9 mouse cellular contexts compared by ENCODE assay signal in genomic region chr6:134207391-134208179, GRCm38 (mm10).
A peak's percentile ranks its signal among the peaks of the same experiment; 100 is the strongest.
DNase-seq lines count a peak whose midpoint lies in the region; ATAC-seq and TF ChIP-seq lines count a peak whose summit lies in the region.
"Had no signal": no experiment of that assay in that cellular context is flagged by ENCODE, and none has a peak within 500 bp of the region (broad histone marks: within the 10 kb centered on the region; RNA-seq: fewer than 3 reads in every experiment).

No protein-coding gene starts in this region.

- peaks cover 18% of the 10 kb centered on the region for H3K4me1 ChIP-seq in kidney, embryonic 15.5 days
- peaks cover 24% of the 10 kb centered on the region for H3K4me1 ChIP-seq in embryonic fibroblast, embryonic 13.5 days (ENCODE audit: control insufficient read depth, insufficient read depth, low read length)
- H3K4me1 ChIP-seq in hindbrain, embryonic 11.5 days (replicated peaks; ENCODE audit: control insufficient read depth, insufficient read depth, low read length) = no peaks in the 10 kb centered on the region
- H3K4me1 ChIP-seq in liver, adult 2 months (ENCODE audit: control insufficient read depth, insufficient read depth, low read length) = peaks cover 25% of the 10 kb centered on the region

- H3K9ac ChIP-seq in kidney, embryonic 15.5 days = no peak overlapping the region
- H3K9ac ChIP-seq in hindbrain, embryonic 11.5 days (ENCODE audit: low read depth, low read length) = no peak overlapping the region
- no peak overlapping the region for H3K9ac ChIP-seq in liver, adult 2 months (ENCODE audit: low read depth, low read length)
- H3K9ac ChIP-seq: liver, embryonic 15.5 days had no signal

- WGBS in kidney, embryonic 15.5 days = 70% methylated on average over 19 of the region's 19 CpGs
- WGBS in hindbrain, embryonic 11.5 days = 80% methylated on average over 19 of the region's 19 CpGs
- WGBS in liver, adult 2 months = 67% methylated on average over 19 of the region's 19 CpGs

- no peaks in the 10 kb centered on the region; the same call in none of the 2 replicates for H3K79me2 ChIP-seq in liver, adult 2 months (ENCODE audit: control insufficient read depth, insufficient read depth, low read length)

- ATAC-seq in kidney, embryonic 15.5 days (replicated peaks; ENCODE audit: low FRiP score) = peak; percentile 52
- ATAC-seq in hindbrain, embryonic 11.5 days (ENCODE audit: low FRiP score) = peak; percentile 82

- no peak for DNase-seq in kidney, adult 8-10 months
- DNase-seq in Muller cell, postnatal 12 days (ENCODE audit: inconsistent ontology term) = peak; percentile 99
- DNase-seq in hindbrain, embryonic 11.5 days (ENCODE audit: low spot score) = peak; percentile 18
- peak; percentile 62 for DNase-seq in liver, adult 2 months (ENCODE audit: extremely low read depth, low read depth, low spot score)
- peak; percentile 97 for DNase-seq in retina, postnatal 1 day
- no peak for DNase-seq in left cerebral cortex, adult 8-10 months (ENCODE audit: low spot score in 2 of 2)

- H3K36me3 ChIP-seq in kidney, embryonic 15.5 days = no peaks in the 10 kb centered on the region
- H3K36me3 ChIP-seq in hindbrain, embryonic 11.5 days (ENCODE audit: control insufficient read depth, insufficient read depth, low read length) = no peaks in the 10 kb centered on the region
- H3K36me3 ChIP-seq in liver, adult 2 months (ENCODE audit: control insufficient read depth, insufficient read depth, low read length) = no peaks in the 10 kb centered on the region
- H3K36me3 ChIP-seq: liver, embryonic 15.5 days had no signal

- H3K27ac ChIP-seq in kidney, embryonic 15.5 days = no peak overlapping the region
- peak overlapping the region; percentile 21 for H3K27ac ChIP-seq in embryonic fibroblast, embryonic 13.5 days (ENCODE audit: insufficient read depth, low read length)
- H3K27ac ChIP-seq in hindbrain, embryonic 11.5 days (ENCODE audit: low read depth, low read length) = no peak overlapping the region
- peak overlapping the region; percentile 38 for H3K27ac ChIP-seq in liver, adult 2 months (replicated peaks; ENCODE audit: insufficient read depth, low read depth, low read length)
- H3K27ac ChIP-seq: liver, embryonic 15.5 days had no signal

- H3K9me3 ChIP-seq in kidney, embryonic 15.5 days (replicated peaks) = no peaks in the 10 kb centered on the region
- no peaks in the 10 kb centered on the region for H3K9me3 ChIP-seq in hindbrain, embryonic 11.5 days (ENCODE audit: control insufficient read depth, low read length)
- H3K9me3 ChIP-seq: liver, embryonic 15.5 days had no signal

- no peak for TF ChIP-seq POLR2A in embryonic fibroblast, embryonic 13.5 days (IDR thresholded peaks at IDR 0.05; ENCODE audit: low read depth, low read length)
- no peak for TF ChIP-seq POLR2A in liver, adult 2 months (IDR thresholded peaks at IDR 0.05; ENCODE audit: extremely low read depth, insufficient read depth, low read length)

- H3K4me3 ChIP-seq in kidney, embryonic 15.5 days (replicated peaks) = no peak overlapping the region
- no peak overlapping the region for H3K4me3 ChIP-seq in embryonic fibroblast, embryonic 13.5 days (ENCODE audit: insufficient read depth, low read length)
- H3K4me3 ChIP-seq in hindbrain, embryonic 11.5 days (ENCODE audit: low read depth, low read length) = no peak overlapping the region
- H3K4me3 ChIP-seq in liver, adult 2 months (ENCODE audit: insufficient read depth, low read depth, low read length) = no peak overlapping the region
- H3K4me3 ChIP-seq: liver, embryonic 15.5 days had no signal

- no peak for TF ChIP-seq CTCF in embryonic fibroblast, embryonic 13.5 days (IDR thresholded peaks at IDR 0.05; ENCODE audit: borderline replicate concordance, insufficient read depth, low read length)
- no peak for TF ChIP-seq CTCF in liver, adult 2 months (IDR thresholded peaks at IDR 0.05; ENCODE audit: low read depth, low read length)

- H3K4me2 ChIP-seq in kidney, embryonic 15.5 days = no peak overlapping the region
- H3K4me2 ChIP-seq in hindbrain, embryonic 11.5 days (replicated peaks; ENCODE audit: low read depth, low read length) = no peak overlapping the region
- H3K4me2 ChIP-seq: liver, embryonic 15.5 days had no signal

- H3K27me3 ChIP-seq in kidney, embryonic 15.5 days = no peaks in the 10 kb centered on the region
- H3K27me3 ChIP-seq in hindbrain, embryonic 11.5 days (ENCODE audit: control insufficient read depth, insufficient read depth, low read length) = no peaks in the 10 kb centered on the region
- no peaks in the 10 kb centered on the region for H3K27me3 ChIP-seq in liver, adult 2 months (ENCODE audit: control insufficient read depth, insufficient read depth, low read length)
- H3K27me3 ChIP-seq: liver, embryonic 15.5 days had no signal

Comparison
In these comparisons a context has a peak if more than half of its experiments do, and no peak if none do; other contexts are left out.
1. H3K27ac ChIP-seq: peak in embryonic fibroblast, embryonic 13.5 days (single experiment) and liver, adult 2 months (single experiment); none in kidney, embryonic 15.5 days (single experiment) and hindbrain, embryonic 11.5 days (single experiment).
2. DNase-seq: peak in Muller cell, postnatal 12 days (single experiment), hindbrain, embryonic 11.5 days (single experiment), liver, adult 2 months (single experiment) and retina, postnatal 1 day (single experiment); none in kidney, adult 8-10 months (0 of 2) and left cerebral cortex, adult 8-10 months (0 of 2).